Mouse (Mus musculus) kidney, postnatal 36 days (tissue): Measurements from ENCODE around the gene H1fnt.

Source experiments
- DNase-seq, 2 experiments: peaks; one replicate each; pipeline ENCODE4 v3.0.0; 2021 to 2022; ENCODE audit warnings: mixed read lengths in 2 of 2

Gene H1fnt

DNA sequence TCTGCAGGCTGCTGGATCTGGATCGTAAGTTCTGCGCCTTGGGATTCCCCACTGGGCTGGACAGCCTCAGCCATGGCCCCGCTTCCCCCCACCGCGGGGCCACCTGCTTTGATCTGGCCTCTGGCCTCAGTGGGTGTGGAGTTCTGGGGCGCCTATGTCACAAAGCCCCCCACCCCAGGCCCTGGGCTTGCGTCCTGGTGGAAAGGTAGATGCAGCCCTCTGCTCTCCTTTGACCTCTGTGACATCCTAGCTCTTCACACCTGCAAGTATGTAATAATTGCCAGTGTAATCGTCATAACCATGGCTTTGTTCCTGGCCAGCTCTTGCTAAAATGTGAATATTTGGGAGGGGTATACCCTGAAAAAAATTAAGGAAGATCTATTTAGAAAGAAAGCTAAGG lies at the start of gene H1fnt:
Gene H1fnt, minus strand, starts transcription at position 101 of the 400 bp plus-strand sequence.
- DNase-seq = no peak

- peak; percentile 35 to 75 for DNase-seq
Measured at GRCm38 (mm10) chr15:98295628-98296551, 38.8 kb upstream of the H1fnt start, which contains the start of gene Zfp641. Zfp641 (minus strand) TSS chr15:98296161.

- DNase-seq = no peak
Measured at GRCm38 (mm10) chr15:98293651-98294050, 36.6 kb upstream of the H1fnt start.

GRCm38 (mm10) chr15:98288566-98288965 lies 31.5 kb upstream of the H1fnt start:
- peak; percentile 24 to 57 for DNase-seq

GRCm38 (mm10) chr15:98286418-98286817 lies 29.3 kb upstream of the H1fnt start:
- peak; percentile 46 to 58 for DNase-seq

GRCm38 (mm10) chr15:98257776-98258175 lies 683 bp upstream of the H1fnt start:
- no peak for DNase-seq

GRCm38 (mm10) chr15:98256271-98256670 lies 822 bp downstream of the H1fnt start:
- peak; percentile 81 to 84 for DNase-seq

- no peak for DNase-seq
Measured at GRCm38 (mm10) chr15:98235442-98235841, 21.7 kb downstream of the H1fnt start.

DNA sequence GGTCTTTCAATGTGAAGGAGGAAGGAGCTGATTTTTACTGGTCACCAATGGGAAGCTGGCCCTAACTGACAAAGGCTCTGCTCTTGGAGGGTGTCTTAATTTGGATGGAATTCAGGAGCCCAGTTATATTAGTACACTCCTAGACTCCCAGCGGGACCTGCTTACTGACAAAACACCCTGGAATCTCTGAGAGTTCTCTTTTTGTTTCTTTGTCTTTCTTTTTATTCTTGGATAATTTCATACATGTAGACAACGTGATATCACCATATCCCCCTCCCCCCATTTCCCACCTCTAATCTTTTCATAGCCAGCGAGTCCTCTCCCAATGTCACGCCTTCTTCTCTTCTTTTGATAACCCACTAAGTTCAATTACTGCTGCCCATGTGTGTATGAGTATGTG lies 22.7 kb downstream of the H1fnt start, which contains the start of gene Olfr286:
Gene Olfr286, minus strand, starts transcription at position 101 of the 400 bp plus-strand sequence.
- DNase-seq = no peak

- no peak for DNase-seq
Measured at GRCm38 (mm10) chr15:98226096-98226495, 31.0 kb downstream of the H1fnt start.

DNA sequence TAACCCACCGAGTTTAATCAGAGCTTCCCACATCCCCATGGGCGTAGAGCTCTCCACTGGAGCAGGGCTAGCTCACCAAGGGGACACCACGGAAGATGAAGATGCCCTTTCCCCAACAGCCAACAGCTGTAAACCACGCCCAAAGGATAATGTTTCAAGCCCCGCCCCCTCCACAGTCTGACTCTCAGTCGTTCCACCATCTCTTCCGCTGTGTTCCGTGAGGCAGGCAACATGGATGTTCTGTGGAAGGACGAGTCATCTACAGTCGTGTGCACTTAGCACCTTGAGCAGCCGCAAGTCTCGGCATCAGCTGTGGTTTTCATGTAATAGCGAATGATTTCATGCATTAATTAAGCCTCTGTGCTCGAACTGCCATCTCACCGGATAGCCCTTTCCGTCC lies 31.5 kb downstream of the H1fnt start:
- peak in 1 of 2 experiments; percentile 4 for DNase-seq

GRCm38 (mm10) chr15:98222377-98222776 lies 34.7 kb downstream of the H1fnt start:
- DNase-seq = no peak

- DNase-seq = no peak
Measured at GRCm38 (mm10) chr15:98220877-98221276, 36.2 kb downstream of the H1fnt start, which contains the start of the genes Gm44579 and Olfr287. Gm44579 (minus strand) TSS chr15:98220977. Olfr287 (minus strand) TSS chr15:98221056.

- DNase-seq = no peak
Measured at GRCm38 (mm10) chr15:98214130-98214529, 43.0 kb downstream of the H1fnt start.

- peak; percentile 12 to 37 for DNase-seq
Measured at GRCm38 (mm10) chr15:98213336-98213870, 43.7 kb downstream of the H1fnt start.

DNA sequence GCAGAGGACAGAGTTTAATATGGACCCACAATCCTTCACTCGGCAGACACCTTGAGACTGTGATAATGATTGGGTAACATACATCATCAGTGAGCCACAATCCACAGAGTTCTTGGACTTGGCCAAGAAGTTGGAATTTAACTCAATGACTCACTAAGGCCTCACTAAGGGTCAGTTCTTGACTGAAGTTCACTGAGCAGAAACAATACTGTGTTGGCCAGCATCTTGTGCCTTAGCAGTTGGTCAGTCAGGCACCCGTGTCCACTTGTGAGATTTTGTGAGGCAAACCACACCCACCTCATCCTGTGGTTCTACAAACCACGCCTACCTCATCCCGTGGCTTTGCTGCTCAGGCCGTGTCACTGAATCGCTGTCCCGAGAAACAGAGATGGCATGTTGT lies 47.4 kb downstream of the H1fnt start:
- DNase-seq = peak; percentile 52 to 73
